Mouse (Mus musculus) adrenal gland, postnatal 4 days (tissue): Measurements from ENCODE around the gene 2610021A01Rik. TPM values are rescaled to one million over a fixed set of nuclear protein-coding genes. Genes with fewer than 3 reads are reported as not detected.
A peak's percentile ranks its signal among the peaks of the same experiment; 100 is the strongest.
"Not testable (repeated sequence)": the region's sequence is repeated elsewhere in the genome, so short reads cannot be mapped to it uniquely, and the experiment has no call there.

ENCODE experiments used
- DNase-seq, 2 experiments: peaks; one replicate each; pipeline ENCODE4 v3.0.0; 2021 to 2022; ENCODE audit warnings: low spot score in 2 of 2, mixed read lengths in 2 of 2
- long read RNA-seq, 2 experiments: library from polyadenylated mRNA; stranded (forward); transcript quantifications; one replicate each; pipeline ENCODE4 v2.0.0; 2021
- total RNA-seq, 2 experiments: library from RNA; stranded (reverse); gene quantifications; 2 replicates each; pipeline ENCODE4 v1.2.3; 2021

Gene 2610021A01Rik
- 10 to 100 TPM; 27.4 to 30.1 TPM for total RNA-seq
- long read RNA-seq, experiment 1, partial matches to known transcripts = 0 of 1 reads
- long read RNA-seq, experiment 1, other reads (novel, unspliced or antisense) = 1 of 1 reads
- long read RNA-seq, experiment 2, full-length matches to known transcripts = 1 of 9 reads
- long read RNA-seq, experiment 2, partial matches to known transcripts = 0 of 9 reads
- long read RNA-seq, experiment 2, other reads (novel, unspliced or antisense) = 8 of 9 reads

- peak; percentile 52 to 83 for DNase-seq
These were observed at the start of gene 2610021A01Rik for GRCm38 (mm10) chr7:41599034-41599813. Gene 2610021A01Rik, plus strand, starts transcription at chr7:41599230.

GRCm38 (mm10) chr7:41560681-41561080 is 38.3 kb upstream of the 2610021A01Rik start:
- no peak for DNase-seq

GRCm38 (mm10) chr7:41573562-41573961 is 25.5 kb upstream of the 2610021A01Rik start, which contains the start of gene Gm6871:
Gene Gm6871, minus strand, starts transcription at chr7:41573662.
- not testable (repeated sequence) for DNase-seq

GRCm38 (mm10) chr7:41577956-41578355 is 21.1 kb upstream of the 2610021A01Rik start:
- no peak for DNase-seq

- DNase-seq = no peak
These were observed 17.0 kb upstream of the 2610021A01Rik start for GRCm38 (mm10) chr7:41582028-41582427.

- not testable (repeated sequence) for DNase-seq
These were observed 11.2 kb upstream of the 2610021A01Rik start for GRCm38 (mm10) chr7:41587831-41588230.

- no peak for DNase-seq
These were observed 415 bp upstream of the 2610021A01Rik start for GRCm38 (mm10) chr7:41598615-41599014.

GRCm38 (mm10) chr7:41599932-41600548 is 1.0 kb downstream of the 2610021A01Rik start:
- DNase-seq = no peak

GRCm38 (mm10) chr7:41611654-41612053 is 12.6 kb downstream of the 2610021A01Rik start:
- no peak for DNase-seq

GRCm38 (mm10) chr7:41616241-41616640 is 17.2 kb downstream of the 2610021A01Rik start:
- not testable (repeated sequence) for DNase-seq

- DNase-seq = peak; percentile 50 to 80
These were observed 33.6 kb downstream of the 2610021A01Rik start, which contains the start of gene Zfp788 for GRCm38 (mm10) chr7:41632409-41633220. Gene Zfp788, plus strand, starts transcription at chr7:41633203.

GRCm38 (mm10) chr7:41633221-41633984 is 34.4 kb downstream of the 2610021A01Rik start:
- peak; percentile 46 to 77 for DNase-seq

- DNase-seq = not testable (repeated sequence)
These were observed 75.3 kb downstream of the 2610021A01Rik start for GRCm38 (mm10) chr7:41674326-41674725.

Other genes with a start within 250 kb of the 2610021A01Rik start
- 10 to 100 TPM; 15.5 to 16.1 TPM for gene AI987944, start 205.9 kb upstream of the 2610021A01Rik start, total RNA-seq
- under 1 TPM; 0.20 to 0.28 TPM for gene Vmn2r57, start 150.5 kb upstream of the 2610021A01Rik start, total RNA-seq
- gene Gm20449, start 99.8 kb upstream of the 2610021A01Rik start, total RNA-seq = under 1 TPM in 1 of 2 experiments, not detected in 1; 0.14 TPM
- gene AW146154, start 99.3 kb upstream of the 2610021A01Rik start, total RNA-seq = 10 to 100 TPM; 12.7 to 14.1 TPM
- under 1 TPM in 1 of 2 experiments, not detected in 1; 0.36 TPM for gene Gm6871, start 25.6 kb upstream of the 2610021A01Rik start, total RNA-seq
- gene Zfp788, start 34.0 kb downstream of the 2610021A01Rik start, total RNA-seq = 10 to 100 TPM; 19.8 to 20.9 TPM